Mouse (Mus musculus) intestine, embryonic 15.5 days (tissue): ENCODE results near the gene Scmh1. TPM values are rescaled to one million over a fixed set of nuclear protein-coding genes. Genes with fewer than 3 reads are reported as not detected.

ENCODE experiments used
- ATAC-seq: fragments of 200-750 bp; cut with Nextera tagmentation; 2 replicates; pipeline ENCODE4 v1.8.0; 2017; ENCODE audit warnings: moderate TSS enrichment, moderate library complexity
- H3K27ac ChIP-seq: fragments of 300-500 bp; sonication (generic); 2 replicates; pipeline ENCODE4 v1.5.1; 2015; ENCODE audit warnings: mild to moderate bottlenecking, inconsistent platforms
- H3K27me3 ChIP-seq: fragments of 300-500 bp; sonication (generic); replicated peaks from 2 replicates; pipeline ENCODE4 v1.6.1; 2015; ENCODE audit warnings: inconsistent platforms
- H3K36me3 ChIP-seq: fragments of 300-500 bp; sonication (generic); 2 replicates; pipeline ENCODE4 v1.6.1; 2015; ENCODE audit warnings: inconsistent platforms
- H3K4me1 ChIP-seq: fragments of 300-500 bp; sonication (generic); replicated peaks from 2 replicates; pipeline ENCODE4 v1.6.1; 2015; ENCODE audit warnings: inconsistent platforms
- H3K4me2 ChIP-seq: fragments of 300-500 bp; sonication (generic); replicated peaks from 2 replicates; pipeline ENCODE4 v1.6.1; 2015; ENCODE audit warnings: mild to moderate bottlenecking, inconsistent platforms
- H3K4me3 ChIP-seq: fragments of 300-500 bp; sonication (generic); replicated peaks from 2 replicates; pipeline ENCODE4 v1.5.1; 2015; ENCODE audit warnings: inconsistent platforms
- H3K9ac ChIP-seq: fragments of 300-500 bp; sonication (generic); 2 replicates; pipeline ENCODE4 v1.6.1; 2015; ENCODE audit warnings: inconsistent platforms
- H3K9me3 ChIP-seq: fragments of 300-500 bp; sonication (generic); 2 replicates; pipeline ENCODE4 v1.6.1; 2016; ENCODE audit warnings: inconsistent platforms
- WGBS: fragments of 180-500 bp; shearing (Covaris S2); methylation state at CpG from one replicate; pipeline ENCODE4 v1.1.7; 2015; 5-methylcytosine and 5-hydroxymethylcytosine counted together
- polyA plus RNA-seq: library from polyadenylated mRNA; unstranded; fragments of >200 nt; fragmentation: Nextera tagmentation; extraction: Ambion mirVana; gene quantifications from 2 replicates; pipeline ENCODE4 v1.2.1, GENCODE M21; 2015

Scmh1 gene
- polyA plus RNA-seq: 27.5 and 29.1 TPM in 2 replicates

DNA sequence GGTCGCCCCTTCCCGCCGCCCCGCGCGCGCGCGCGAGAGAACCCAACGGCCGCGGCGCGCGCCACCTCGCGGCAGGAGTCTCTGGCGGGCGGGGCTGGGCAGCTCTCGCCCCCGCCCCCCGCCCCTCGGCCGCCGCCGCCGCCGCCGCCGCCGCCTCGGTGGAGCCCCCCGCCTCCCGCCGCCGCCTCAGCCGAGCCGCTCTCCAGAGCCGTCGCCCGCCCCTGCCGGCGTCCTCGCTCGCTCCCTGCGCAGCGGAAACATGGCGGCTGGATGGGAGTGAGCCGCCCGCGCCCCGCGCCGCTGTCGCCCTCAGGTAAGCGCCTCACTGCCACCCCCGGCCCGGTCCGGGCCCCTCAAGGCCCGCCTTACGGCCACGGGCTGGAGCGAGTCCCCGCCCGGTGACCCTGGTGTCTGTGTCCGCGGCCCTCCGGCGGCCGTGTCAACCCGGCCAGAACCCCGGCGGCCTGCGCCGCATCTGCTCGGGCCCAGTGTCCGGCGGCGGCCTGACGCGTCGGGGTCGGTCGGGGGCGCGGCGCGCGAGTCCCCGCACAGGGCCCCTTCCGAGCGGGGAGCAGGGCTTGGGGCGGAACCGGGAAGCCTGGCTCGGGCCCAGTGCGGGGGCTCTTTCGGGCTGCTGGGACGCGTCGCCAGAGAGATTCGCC lies at the start of gene Scmh1:
Gene Scmh1, plus strand, starts transcription at position 138 of the 662 bp plus-strand sequence.
- Histone ChIP-seq H3K4me1 (no peaks in the 10 kb centered on the region; the same call in 1 of the 2 replicates), H3K9me3 (no peaks in the 10 kb centered on the region), H3K27ac (peak within 1 kb of the TSS; percentile 95), H3K27me3 (0 out of 2 replicates have a peak, but pooled peaks cover 2% of the 10 kb centered on the region), H3K36me3 (no peaks in the 10 kb centered on the region), H3K9ac (peak within 1 kb of the TSS; percentile 96), H3K4me3 (peak within 1 kb of the TSS; percentile 94), H3K4me2 (peak within 1 kb of the TSS; percentile 74)
- WGBS: under 1% methylated on average over 73 of the region's 102 CpGs
- ATAC-seq: peak; percentile 91

DNA sequence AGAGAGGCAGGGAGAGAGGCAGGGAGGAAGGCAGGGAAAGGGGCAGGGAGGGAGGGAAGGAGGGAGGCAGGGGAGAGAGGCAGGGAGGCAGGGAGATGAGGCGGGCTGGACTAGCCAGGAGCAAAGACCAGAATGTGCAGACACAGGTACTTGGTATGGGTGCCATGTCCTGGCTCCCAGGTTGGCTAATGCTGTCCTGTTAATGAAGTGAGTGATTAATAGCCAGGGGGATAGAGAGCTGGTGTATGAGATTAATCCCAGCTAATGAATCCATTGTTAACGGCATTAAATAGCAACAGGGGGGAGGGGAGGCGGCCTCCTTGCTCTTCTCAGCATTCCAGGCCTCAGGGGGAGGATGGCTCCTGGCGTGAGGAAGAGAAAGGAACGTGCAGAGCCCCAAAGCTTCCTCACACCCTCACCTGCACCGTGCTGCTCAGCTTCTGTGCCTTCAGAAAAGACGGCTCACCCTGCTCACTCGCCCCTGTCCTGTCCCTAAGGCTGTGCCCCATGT lies 45.0 kb upstream of the Scmh1 start:
- no peak overlapping the region for H3K27ac ChIP-seq
- WGBS: 9% methylated on average over 8 of the region's 8 CpGs
- no peaks in the 10 kb centered on the region for H3K9me3 ChIP-seq
- H3K4me1 ChIP-seq: no peaks in the 10 kb centered on the region
- H3K4me3 ChIP-seq: no peak overlapping the region
- peaks cover 6% of the 10 kb centered on the region; the same call in 1 of the 2 replicates for H3K27me3 ChIP-seq
- no peak overlapping the region for H3K4me2 ChIP-seq
- no peak for ATAC-seq
- no peaks in the 10 kb centered on the region for H3K36me3 ChIP-seq
- H3K9ac ChIP-seq: no peak overlapping the region

DNA sequence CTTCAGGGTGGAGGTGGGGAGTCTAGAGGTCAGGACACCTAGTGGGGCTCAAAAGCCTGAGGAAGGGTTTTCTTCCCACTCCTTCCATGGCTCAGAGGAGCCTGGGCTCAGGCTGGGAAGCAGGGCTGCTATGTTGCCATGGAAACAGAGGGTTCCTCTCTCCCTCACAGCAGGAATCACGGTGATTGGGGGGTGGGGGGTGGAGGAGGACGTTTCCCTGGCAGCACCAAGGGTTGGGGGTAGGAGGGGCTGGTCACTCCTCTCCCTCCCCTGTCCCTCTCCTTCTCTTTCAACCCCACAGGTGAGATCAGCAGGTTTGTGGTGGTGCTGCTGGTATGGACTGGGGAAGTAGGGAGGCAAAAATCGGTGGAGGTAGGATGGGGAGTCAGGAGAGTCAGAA lies 40.4 kb upstream of the Scmh1 start:
- ATAC-seq: no peak
- Histone ChIP-seq H3K9me3 (no peaks in the 10 kb centered on the region), H3K4me1 (peaks cover 11% of the 10 kb centered on the region; the same call in 1 of the 2 replicates), H3K9ac (no peak overlapping the region), H3K27ac (no peak overlapping the region), H3K36me3 (no peaks in the 10 kb centered on the region), H3K27me3 (peaks cover 6% of the 10 kb centered on the region; the same call in 1 of the 2 replicates), H3K4me3 (no peak overlapping the region), H3K4me2 (no peak overlapping the region)
- WGBS: 2% methylated on average over 3 of the region's 3 CpGs

GRCm38 (mm10) chr4:120365456-120365855 lies 39.6 kb upstream of the Scmh1 start:
- Histone ChIP-seq H3K27ac (no peak overlapping the region), H3K9me3 (no peaks in the 10 kb centered on the region), H3K36me3 (no peaks in the 10 kb centered on the region), H3K9ac (no peak overlapping the region), H3K4me2 (no peak overlapping the region), H3K27me3 (peaks cover under 1% of the 10 kb centered on the region; the same call in 1 of the 2 replicates), H3K4me3 (no peak overlapping the region), H3K4me1 (peaks cover 11% of the 10 kb centered on the region; the same call in 1 of the 2 replicates)
- 22% methylated on average over 5 of the region's 5 CpGs for WGBS
- no peak for ATAC-seq

- H3K9ac ChIP-seq: no peak overlapping the region
- ATAC-seq: no peak
- no peak overlapping the region for H3K4me3 ChIP-seq
- H3K27ac ChIP-seq: no peak overlapping the region
- peaks cover 11% of the 10 kb centered on the region; the same call in 1 of the 2 replicates for H3K4me1 ChIP-seq
- no peaks in the 10 kb centered on the region for H3K9me3 ChIP-seq
- H3K36me3 ChIP-seq: no peaks in the 10 kb centered on the region
- no peak overlapping the region for H3K4me2 ChIP-seq
- 68% methylated on average over 2 of the region's 2 CpGs for WGBS
- H3K27me3 ChIP-seq: no peaks in the 10 kb centered on the region; the same call in 1 of the 2 replicates
Measured at GRCm38 (mm10) chr4:120368031-120368430, 37.0 kb upstream of the Scmh1 start.

DNA sequence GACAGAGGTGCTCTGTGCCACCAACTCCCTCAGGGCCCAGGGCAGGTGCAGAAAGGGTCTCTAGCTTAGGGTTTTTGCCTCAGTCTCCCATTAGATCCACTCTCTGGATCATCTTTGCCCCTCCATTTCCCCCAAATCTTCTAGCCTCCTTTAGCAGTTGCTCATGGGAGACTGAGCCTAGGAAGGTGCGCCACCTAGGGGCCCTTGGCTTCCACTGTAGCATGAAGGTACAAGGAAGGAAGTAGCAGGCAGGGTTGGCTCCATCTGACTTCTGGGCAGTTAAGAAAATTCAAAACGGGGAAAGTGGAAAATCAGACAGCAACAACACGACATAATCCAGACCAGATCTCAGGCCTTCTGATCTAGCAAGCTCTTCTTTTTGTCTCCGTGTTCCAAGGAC lies 36.4 kb upstream of the Scmh1 start:
- Histone ChIP-seq H3K27me3 (no peaks in the 10 kb centered on the region; the same call in 1 of the 2 replicates), H3K4me3 (no peak overlapping the region), H3K9me3 (no peaks in the 10 kb centered on the region), H3K36me3 (no peaks in the 10 kb centered on the region), H3K27ac (no peak overlapping the region), H3K9ac (no peak overlapping the region), H3K4me2 (no peak overlapping the region), H3K4me1 (peaks cover 11% of the 10 kb centered on the region; the same call in 1 of the 2 replicates)
- ATAC-seq: no peak; the same call in 1 of the 2 replicates
- 7% methylated on average over 4 of the region's 4 CpGs for WGBS

GRCm38 (mm10) chr4:120369156-120369555 lies 35.9 kb upstream of the Scmh1 start:
- Histone ChIP-seq H3K27me3 (no peaks in the 10 kb centered on the region; the same call in 1 of the 2 replicates), H3K4me2 (0 out of 2 replicates have a peak overlapping the region, but pooled peaks have one; percentile 43), H3K4me3 (no peak overlapping the region), H3K27ac (no peak overlapping the region), H3K36me3 (no peaks in the 10 kb centered on the region), H3K4me1 (peaks cover 11% of the 10 kb centered on the region; the same call in 1 of the 2 replicates), H3K9me3 (no peaks in the 10 kb centered on the region), H3K9ac (no peak overlapping the region)
- no peak for ATAC-seq
- 33% methylated on average over 2 of the region's 2 CpGs for WGBS

DNA sequence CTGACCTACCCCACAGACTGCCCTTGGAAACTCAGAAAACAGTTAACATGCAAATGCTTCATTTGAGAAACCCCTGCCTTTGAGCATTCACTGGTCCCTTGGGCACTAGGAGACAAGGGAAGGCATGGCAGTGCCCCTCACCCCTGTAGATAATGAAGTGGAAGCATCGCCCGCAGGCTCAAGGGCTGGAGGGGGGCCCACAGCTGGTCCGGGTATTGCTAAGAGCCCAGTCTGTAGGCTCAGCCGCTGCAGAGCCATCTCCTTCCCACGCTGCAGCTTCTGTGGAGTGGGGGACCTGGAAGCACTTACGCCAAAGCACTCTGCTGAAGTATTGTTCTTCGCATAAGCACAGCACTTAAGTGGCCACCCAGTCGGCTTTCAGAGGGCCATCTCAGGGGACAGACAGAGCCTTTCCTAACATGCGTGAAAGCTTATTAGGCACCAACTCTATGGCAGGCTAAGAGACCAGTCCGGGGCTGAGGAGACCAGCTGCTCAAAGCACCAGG lies 35.2 kb upstream of the Scmh1 start:
- 37% methylated on average over 10 of the region's 10 CpGs for WGBS
- peak overlapping the region; percentile 43 for H3K4me2 ChIP-seq

GRCm38 (mm10) chr4:120372838-120373237 lies 32.2 kb upstream of the Scmh1 start:
- Histone ChIP-seq H3K4me1 (peaks cover 11% of the 10 kb centered on the region; the same call in 1 of the 2 replicates), H3K4me2 (no peak overlapping the region), H3K27ac (no peak overlapping the region), H3K9ac (no peak overlapping the region), H3K27me3 (no peaks in the 10 kb centered on the region), H3K9me3 (no peaks in the 10 kb centered on the region), H3K36me3 (no peaks in the 10 kb centered on the region), H3K4me3 (no peak overlapping the region)
- 73% methylated on average over 3 of the region's 3 CpGs for WGBS
- ATAC-seq: no peak

More for the DNA sequence above, 35.2 kb upstream of the Scmh1 start:
- peaks cover 11% of the 10 kb centered on the region; the same call in 1 of the 2 replicates for H3K4me1 ChIP-seq
- no peak overlapping the region for H3K27ac ChIP-seq
- no peaks in the 10 kb centered on the region; the same call in 1 of the 2 replicates for H3K27me3 ChIP-seq
- H3K9me3 ChIP-seq: no peaks in the 10 kb centered on the region
- ATAC-seq: peak; percentile 34; the same call in 1 of the 2 replicates
- 0 out of 2 replicates have a peak overlapping the region, but pooled peaks have one; percentile 14 for H3K4me3 ChIP-seq
- no peak overlapping the region for H3K9ac ChIP-seq
- H3K36me3 ChIP-seq: no peaks in the 10 kb centered on the region

DNA sequence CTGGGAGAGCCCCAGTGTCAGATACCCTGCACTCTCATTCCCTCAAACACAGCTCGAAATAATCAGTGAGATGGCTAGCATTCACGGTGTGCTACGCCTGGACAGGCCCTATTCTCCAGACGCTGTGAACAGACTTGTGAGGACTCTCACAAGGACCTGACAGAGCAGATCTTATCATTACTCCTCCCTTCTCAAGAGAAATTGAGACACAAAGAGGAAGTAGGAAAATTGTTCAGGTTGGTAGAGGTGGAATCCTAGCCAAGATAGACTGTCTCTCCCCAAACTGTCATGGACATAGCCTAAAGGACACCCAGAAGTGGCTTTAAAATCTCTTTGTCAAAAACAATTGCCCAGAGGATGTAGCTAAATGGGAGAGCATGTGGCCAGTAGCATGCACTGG lies 31.3 kb upstream of the Scmh1 start:
- H3K27me3 ChIP-seq: no peaks in the 10 kb centered on the region
- H3K4me3 ChIP-seq: no peak overlapping the region
- no peak for ATAC-seq
- no peaks in the 10 kb centered on the region for H3K36me3 ChIP-seq
- H3K4me1 ChIP-seq: peaks cover 7% of the 10 kb centered on the region; the same call in 1 of the 2 replicates
- no peak overlapping the region for H3K4me2 ChIP-seq
- H3K9ac ChIP-seq: no peak overlapping the region
- no peak overlapping the region for H3K27ac ChIP-seq
- WGBS: 50% methylated on average over 4 of the region's 4 CpGs
- no peaks in the 10 kb centered on the region for H3K9me3 ChIP-seq

DNA sequence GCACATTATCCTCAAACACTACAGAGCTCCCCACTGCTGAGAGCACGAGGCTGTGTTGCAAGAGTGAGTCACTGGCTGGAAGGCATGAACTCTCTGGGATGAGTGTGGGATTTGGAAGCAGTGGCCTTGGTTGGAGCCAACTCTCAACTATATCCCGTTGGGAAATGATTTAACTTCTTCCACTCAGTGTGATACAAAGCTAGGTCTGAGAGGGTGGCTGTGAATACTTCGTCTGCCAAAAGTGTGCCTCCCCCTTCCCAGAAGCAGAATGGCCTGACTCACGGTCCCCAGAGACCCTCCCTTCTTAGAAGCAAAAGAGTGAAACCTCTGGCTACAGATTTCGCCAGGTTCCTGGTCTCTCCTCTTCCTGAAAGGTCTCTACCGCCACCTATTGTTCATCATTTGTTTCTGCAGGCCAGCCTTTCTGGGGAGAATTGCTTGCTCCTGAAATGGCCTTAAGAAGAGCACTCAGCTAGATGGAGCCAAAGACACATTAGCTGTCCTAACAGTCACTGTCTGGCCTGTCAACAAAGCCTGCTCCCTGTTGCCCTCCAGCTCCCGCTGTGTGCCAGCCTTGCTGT lies 24.2 kb upstream of the Scmh1 start:
- WGBS: 10% methylated on average over 7 of the region's 7 CpGs
- H3K4me3 ChIP-seq: no peak overlapping the region

GRCm38 (mm10) chr4:120385496-120385895 lies 19.6 kb upstream of the Scmh1 start:
- Histone ChIP-seq H3K27me3 (no peaks in the 10 kb centered on the region), H3K9me3 (no peaks in the 10 kb centered on the region), H3K4me1 (no peaks in the 10 kb centered on the region), H3K4me2 (no peak overlapping the region), H3K27ac (no peak overlapping the region), H3K4me3 (no peak overlapping the region), H3K36me3 (no peaks in the 10 kb centered on the region), H3K9ac (no peak overlapping the region)
- no peak for ATAC-seq
- 83% methylated on average over 2 of the region's 2 CpGs for WGBS

More for the DNA sequence above, 24.2 kb upstream of the Scmh1 start:
- H3K27me3 ChIP-seq: no peaks in the 10 kb centered on the region
- peak; percentile 82 for ATAC-seq
- no peak overlapping the region for H3K9ac ChIP-seq
- no peaks in the 10 kb centered on the region for H3K36me3 ChIP-seq
- H3K4me2 ChIP-seq: peak overlapping the region; percentile 39
- no peaks in the 10 kb centered on the region for H3K9me3 ChIP-seq
- H3K27ac ChIP-seq: no peak overlapping the region
- H3K4me1 ChIP-seq: no peaks in the 10 kb centered on the region
